Comparison of ENCODE assay signal across 9 mouse cellular contexts in the genomic region with DNA sequence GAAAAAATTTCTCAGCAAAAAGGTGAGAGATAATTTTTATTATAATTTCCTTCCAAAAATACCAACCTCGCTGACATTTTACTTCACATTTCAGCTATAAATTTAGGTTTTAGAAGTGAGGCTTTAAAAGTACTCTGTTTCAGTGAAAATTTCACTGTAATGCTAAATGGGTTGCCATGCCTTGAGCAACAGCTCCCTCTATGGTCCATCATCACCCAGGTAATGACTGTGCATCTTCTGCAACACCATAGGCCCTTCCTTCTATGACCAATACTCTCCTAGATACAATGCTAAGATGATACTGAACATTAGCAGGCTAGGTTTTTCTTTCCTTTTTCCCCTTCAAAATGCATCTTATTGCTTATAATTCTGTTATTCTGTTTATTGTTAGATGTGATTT.
DNase-seq lines count a peak whose midpoint lies in the region; ATAC-seq and TF ChIP-seq lines count a peak whose summit lies in the region.
"Had no signal": no experiment of that assay in that cellular context is flagged by ENCODE, and none has a peak within 500 bp of the region (broad histone marks: within the 10 kb centered on the region; RNA-seq: fewer than 3 reads in every experiment).

No protein-coding gene starts in this region.

- ATAC-seq in heart, postnatal 0 days (ENCODE audit: insufficient read depth, low read depth): no peak
- peak; percentile 88 for ATAC-seq in hindbrain, embryonic 16.5 days
- ATAC-seq in limb, embryonic 11.5 days (ENCODE audit: insufficient number of reproducible peaks, low FRiP score, low TSS enrichment, low read depth): no peak
- ATAC-seq in megakaryocyte, adult 5-6 weeks (ENCODE audit: poor library complexity, severe bottlenecking): no peak

- no peaks in the 10 kb centered on the region for H3K9me3 ChIP-seq in heart, postnatal 0 days (replicated peaks; ENCODE audit: control insufficient read depth, low read length)
- no peaks in the 10 kb centered on the region for H3K9me3 ChIP-seq in heart, embryonic 10.5 days
- H3K9me3 ChIP-seq in embryonic facial prominence, embryonic 10.5 days: no peaks in the 10 kb centered on the region
- no peaks in the 10 kb centered on the region for H3K9me3 ChIP-seq in hindbrain, embryonic 16.5 days (ENCODE audit: control insufficient read depth, low read length)
- H3K9me3 ChIP-seq in limb, embryonic 11.5 days (ENCODE audit: control insufficient read depth, low read length): no peaks in the 10 kb centered on the region
- H3K9me3 ChIP-seq: G1E had no signal

- TF ChIP-seq CTCF in heart, postnatal 0 days (IDR thresholded peaks at IDR 0.05; ENCODE audit: low read depth): peak; percentile 65

- no peak overlapping the region for H3K4me3 ChIP-seq in heart, postnatal 0 days (ENCODE audit: low read depth, low read length)
- no peak overlapping the region for H3K4me3 ChIP-seq in heart, embryonic 10.5 days
- no peak overlapping the region for H3K4me3 ChIP-seq in embryonic facial prominence, embryonic 10.5 days
- H3K4me3 ChIP-seq in hindbrain, embryonic 16.5 days (ENCODE audit: low read length): no peak overlapping the region
- H3K4me3 ChIP-seq in limb, embryonic 11.5 days (ENCODE audit: low read depth, low read length): no peak overlapping the region

- H3K27me3 ChIP-seq in heart, postnatal 0 days (ENCODE audit: control insufficient read depth, insufficient read depth, low read length): no peaks in the 10 kb centered on the region
- H3K27me3 ChIP-seq in heart, embryonic 10.5 days (ENCODE audit: insufficient read depth, poor library complexity, severe bottlenecking): no peaks in the 10 kb centered on the region
- no peaks in the 10 kb centered on the region for H3K27me3 ChIP-seq in embryonic facial prominence, embryonic 10.5 days (replicated peaks; ENCODE audit: low read depth, poor library complexity, severe bottlenecking)
- no peaks in the 10 kb centered on the region for H3K27me3 ChIP-seq in hindbrain, embryonic 16.5 days (replicated peaks; ENCODE audit: control insufficient read depth, insufficient read depth, low read length)
- H3K27me3 ChIP-seq in limb, embryonic 11.5 days (ENCODE audit: control insufficient read depth, insufficient read depth, low read length): no peaks in the 10 kb centered on the region

- no peaks in the 10 kb centered on the region for H3K4me1 ChIP-seq in heart, postnatal 0 days (ENCODE audit: control insufficient read depth, insufficient read depth)
- H3K4me1 ChIP-seq in heart, embryonic 10.5 days: no peaks in the 10 kb centered on the region
- no peaks in the 10 kb centered on the region for H3K4me1 ChIP-seq in embryonic facial prominence, embryonic 10.5 days
- no peaks in the 10 kb centered on the region for H3K4me1 ChIP-seq in hindbrain, embryonic 16.5 days (ENCODE audit: control insufficient read depth, insufficient read depth, low read depth, low read length)
- H3K4me1 ChIP-seq in limb, embryonic 11.5 days (ENCODE audit: control insufficient read depth, insufficient read depth, low read length): no peaks in the 10 kb centered on the region

- no peak for TF ChIP-seq EP300 in heart, postnatal 0 days (IDR thresholded peaks at IDR 0.05; ENCODE audit: low read depth)

- no peaks in the 10 kb centered on the region for H3K36me3 ChIP-seq in heart, postnatal 0 days (replicated peaks; ENCODE audit: control insufficient read depth, insufficient read depth, low read length)
- H3K36me3 ChIP-seq in heart, embryonic 10.5 days: no peaks in the 10 kb centered on the region
- no peaks in the 10 kb centered on the region for H3K36me3 ChIP-seq in embryonic facial prominence, embryonic 10.5 days (replicated peaks)
- no peaks in the 10 kb centered on the region for H3K36me3 ChIP-seq in hindbrain, embryonic 16.5 days (ENCODE audit: control insufficient read depth, insufficient read depth, low read length)
- H3K36me3 ChIP-seq in limb, embryonic 11.5 days (ENCODE audit: control insufficient read depth, insufficient read depth, low read length): no peaks in the 10 kb centered on the region
- H3K36me3 ChIP-seq: G1E had no signal

- no peak overlapping the region for H3K27ac ChIP-seq in heart, postnatal 0 days (ENCODE audit: low read depth)
- no peak overlapping the region for H3K27ac ChIP-seq in heart, embryonic 10.5 days
- H3K27ac ChIP-seq in embryonic facial prominence, embryonic 10.5 days (replicated peaks): no peak overlapping the region
- H3K27ac ChIP-seq in hindbrain, embryonic 16.5 days (ENCODE audit: low read depth, low read length): no peak overlapping the region
- H3K27ac ChIP-seq in limb, embryonic 11.5 days (replicated peaks; ENCODE audit: low read depth, low read length): no peak overlapping the region

- peak; percentile 29 for DNase-seq in heart, postnatal 0 days (ENCODE audit: low spot score)
- DNase-seq in heart, embryonic 10.5 days (ENCODE audit: low spot score): no peak
- DNase-seq in NIH3T3 (ENCODE audit: low read depth): peak; percentile 38
- peak; percentile 25 for DNase-seq in embryonic facial prominence, embryonic 10.5 days (ENCODE audit: low spot score)
- peak; percentile 34 for DNase-seq in limb, embryonic 11.5 days (ENCODE audit: low spot score)
- DNase-seq in right cerebral cortex, postnatal 4 days: peak; percentile 55

- WGBS in heart, postnatal 0 days: 33% methylated on average over 1 of the region's 1 CpGs
- 51% methylated on average over 1 of the region's 1 CpGs for WGBS in heart, embryonic 10.5 days
- WGBS in embryonic facial prominence, embryonic 10.5 days: 50% methylated on average over 1 of the region's 1 CpGs
- WGBS in hindbrain, embryonic 16.5 days: 43% methylated on average over 1 of the region's 1 CpGs
- WGBS in limb, embryonic 11.5 days: 45% methylated on average over 1 of the region's 1 CpGs

- H3K4me2 ChIP-seq in heart, postnatal 0 days (ENCODE audit: low read depth, low read length): no peak overlapping the region
- H3K4me2 ChIP-seq in hindbrain, embryonic 16.5 days (ENCODE audit: low read length): no peak overlapping the region
- H3K4me2 ChIP-seq in limb, embryonic 11.5 days (ENCODE audit: low read depth, severe bottlenecking): no peak overlapping the region

- H3K9ac ChIP-seq in heart, postnatal 0 days (replicated peaks; ENCODE audit: low read depth, low read length): no peak overlapping the region
- H3K9ac ChIP-seq in hindbrain, embryonic 16.5 days (ENCODE audit: low read depth, low read length): no peak overlapping the region
- no peak overlapping the region for H3K9ac ChIP-seq in limb, embryonic 11.5 days (ENCODE audit: low read length)
